Mouse (Mus musculus): ENCODE measurements around the gene Ugt1a10. TPM values are rescaled to one million over a fixed set of nuclear protein-coding genes. Genes with fewer than 3 reads are reported as not detected.
"Not testable (repeated sequence)": the region's sequence is repeated elsewhere in the genome, so short reads cannot be mapped to it uniquely, and the experiment has no call there.

Gene Ugt1a10
- polyA plus RNA-seq, 1 experiment from 2014 or later = not detected

- DNase-seq (ENCODE audit: low spot score) = peak; percentile 39
- no peaks in the 10 kb centered on the region for H3K27me3 ChIP-seq (ENCODE audit: low read depth, poor library complexity, severe bottlenecking)
- no peak overlapping the region for H3K4me3 ChIP-seq
- H3K36me3 ChIP-seq = no peaks in the 10 kb centered on the region
- peaks cover 59% of the 10 kb centered on the region for H3K9me3 ChIP-seq (replicated peaks)
- WGBS = 72% methylated on average over 10 of the region's 10 CpGs
- no peaks in the 10 kb centered on the region for H3K4me1 ChIP-seq
- no peak overlapping the region for H3K27ac ChIP-seq
These were observed 160.5 kb downstream of the Ugt1a10 start for GRCm38 (mm10) chr1:88215466-88216380.

DNA sequence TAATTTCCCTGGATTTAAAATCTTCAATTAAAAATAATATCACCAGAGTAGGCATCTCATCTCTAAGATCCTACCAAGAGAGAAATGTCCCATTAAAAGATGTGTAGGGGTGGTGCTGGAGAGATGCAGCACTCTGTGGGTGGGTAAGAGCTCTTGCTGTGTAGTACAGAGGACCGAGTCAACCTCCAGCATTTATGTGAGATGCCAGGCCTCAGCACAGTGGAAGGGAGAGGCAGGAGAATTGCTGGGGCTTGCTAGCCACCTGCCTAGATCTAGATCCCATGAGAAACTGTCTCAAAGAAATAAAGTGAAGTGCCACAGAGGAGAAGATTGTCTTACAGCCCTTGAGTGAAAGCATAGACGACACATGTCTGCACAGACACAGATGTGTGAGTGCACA is 161.4 kb downstream of the Ugt1a10 start:
- H3K4me1 ChIP-seq = no peaks in the 10 kb centered on the region
- H3K27me3 ChIP-seq (ENCODE audit: low read depth, poor library complexity, severe bottlenecking) = no peaks in the 10 kb centered on the region
- H3K9me3 ChIP-seq (replicated peaks) = peaks cover 56% of the 10 kb centered on the region
- no peaks in the 10 kb centered on the region for H3K36me3 ChIP-seq
- H3K27ac ChIP-seq = no peak overlapping the region
- DNase-seq (ENCODE audit: low spot score) = no peak
- 68% methylated on average over 2 of the region's 2 CpGs for WGBS
- H3K4me3 ChIP-seq = no peak overlapping the region

DNA sequence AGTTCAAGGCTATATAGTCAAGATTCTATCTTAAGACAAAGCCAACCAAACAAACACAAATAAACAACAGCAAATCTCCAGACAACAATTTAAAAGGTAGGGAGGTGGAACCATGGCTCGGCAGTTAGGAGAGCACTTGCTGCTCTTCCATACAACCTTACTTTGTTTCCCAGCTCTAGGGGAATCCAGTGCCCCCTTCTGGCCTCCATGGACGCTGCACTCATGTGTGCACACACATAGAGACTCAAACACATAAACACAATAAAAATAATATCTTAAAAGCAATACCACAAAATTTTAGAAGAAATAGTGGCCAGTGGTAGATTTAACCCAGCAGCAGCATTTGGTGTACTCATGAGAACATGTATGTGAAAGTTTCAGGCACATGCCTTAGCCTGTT is 162.0 kb downstream of the Ugt1a10 start:
- H3K27me3 ChIP-seq (ENCODE audit: low read depth, poor library complexity, severe bottlenecking) = no peaks in the 10 kb centered on the region
- H3K4me3 ChIP-seq = no peak overlapping the region
- no peak overlapping the region for H3K27ac ChIP-seq
- 67% methylated on average over 2 of the region's 2 CpGs for WGBS
- no peaks in the 10 kb centered on the region for H3K4me1 ChIP-seq
- peak; percentile 40 for DNase-seq (ENCODE audit: low spot score)
- peaks cover 50% of the 10 kb centered on the region for H3K9me3 ChIP-seq (replicated peaks)
- H3K36me3 ChIP-seq = no peaks in the 10 kb centered on the region

GRCm38 (mm10) chr1:88217576-88217975 is 162.4 kb downstream of the Ugt1a10 start:
- Histone ChIP-seq H3K4me1 (no peaks in the 10 kb centered on the region), H3K27ac (no peak overlapping the region), H3K4me3 (no peak overlapping the region), H3K36me3 (no peaks in the 10 kb centered on the region), H3K27me3 (ENCODE audit: low read depth, poor library complexity, severe bottlenecking) (no peaks in the 10 kb centered on the region), H3K9me3 (replicated peaks) (peaks cover 46% of the 10 kb centered on the region)
- no peak for DNase-seq (ENCODE audit: low spot score)
- 44% methylated on average over 3 of the region's 3 CpGs for WGBS

DNA sequence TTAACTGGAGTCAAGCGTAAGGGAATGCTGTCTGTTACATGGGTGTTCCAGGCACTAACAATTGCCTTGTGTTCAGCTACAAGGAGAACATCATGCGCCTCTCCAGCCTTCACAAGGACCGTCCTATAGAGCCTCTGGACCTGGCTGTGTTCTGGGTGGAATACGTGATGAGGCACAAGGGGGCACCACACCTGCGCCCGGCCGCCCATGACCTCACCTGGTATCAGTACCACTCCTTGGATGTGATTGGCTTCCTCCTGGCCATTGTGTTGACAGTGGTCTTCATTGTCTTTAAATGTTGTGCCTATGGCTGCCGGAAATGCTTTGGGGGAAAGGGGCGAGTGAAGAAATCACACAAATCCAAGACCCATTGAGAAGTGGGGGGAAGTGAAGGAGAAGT is 162.9 kb downstream of the Ugt1a10 start:
- DNase-seq (ENCODE audit: low spot score) = peak; percentile 44
- Histone ChIP-seq H3K9me3 (replicated peaks) (peaks cover 44% of the 10 kb centered on the region), H3K27ac (no peak overlapping the region), H3K36me3 (no peaks in the 10 kb centered on the region), H3K4me3 (no peak overlapping the region), H3K4me1 (no peaks in the 10 kb centered on the region), H3K27me3 (ENCODE audit: low read depth, poor library complexity, severe bottlenecking) (no peaks in the 10 kb centered on the region)
- 78% methylated on average over 9 of the region's 9 CpGs for WGBS

DNA sequence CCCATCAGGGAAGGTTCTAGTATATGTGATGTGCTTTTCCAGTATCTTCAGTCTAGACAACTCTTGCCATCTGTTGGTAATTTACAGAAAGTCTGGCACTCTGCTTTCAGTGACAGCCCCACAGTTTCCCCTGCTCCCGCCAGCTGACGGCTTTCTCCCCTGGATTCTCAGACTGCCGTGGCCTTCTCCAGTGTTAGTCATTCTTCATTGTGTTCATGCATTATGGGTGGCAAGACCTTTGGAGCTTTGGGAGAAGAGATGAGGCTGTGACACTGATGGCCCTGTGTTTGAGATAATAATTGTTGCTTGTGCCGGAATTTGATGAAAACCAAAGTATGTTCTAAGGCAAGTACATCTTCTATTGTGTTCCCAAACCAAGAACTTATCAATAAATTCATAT is 163.4 kb downstream of the Ugt1a10 start:
- Histone ChIP-seq H3K27me3 (ENCODE audit: low read depth, poor library complexity, severe bottlenecking) (no peaks in the 10 kb centered on the region), H3K4me1 (no peaks in the 10 kb centered on the region), H3K9me3 (replicated peaks) (peaks cover 39% of the 10 kb centered on the region), H3K36me3 (no peaks in the 10 kb centered on the region), H3K4me3 (no peak overlapping the region), H3K27ac (no peak overlapping the region)
- DNase-seq (ENCODE audit: low spot score) = peak; percentile 36
- WGBS = 51% methylated on average over 4 of the region's 4 CpGs

- H3K4me1 ChIP-seq = no peaks in the 10 kb centered on the region
- H3K9me3 ChIP-seq (replicated peaks) = peaks cover 34% of the 10 kb centered on the region
- no peak overlapping the region for H3K4me3 ChIP-seq
- no peaks in the 10 kb centered on the region for H3K36me3 ChIP-seq
- H3K27me3 ChIP-seq (ENCODE audit: low read depth, poor library complexity, severe bottlenecking) = no peaks in the 10 kb centered on the region
- 19% methylated on average over 1 of the region's 1 CpGs for WGBS
- DNase-seq (ENCODE audit: low spot score) = peak; percentile 35
- no peak overlapping the region for H3K27ac ChIP-seq
These were observed 163.9 kb downstream of the Ugt1a10 start for GRCm38 (mm10) chr1:88219054-88219453.

GRCm38 (mm10) chr1:88220336-88220735 is 165.1 kb downstream of the Ugt1a10 start:
- Histone ChIP-seq H3K36me3 (no peaks in the 10 kb centered on the region), H3K4me1 (no peaks in the 10 kb centered on the region), H3K27me3 (ENCODE audit: low read depth, poor library complexity, severe bottlenecking) (no peaks in the 10 kb centered on the region), H3K4me3 (no peak overlapping the region), H3K9me3 (replicated peaks) (peaks cover 24% of the 10 kb centered on the region), H3K27ac (no peak overlapping the region)
- peak; percentile 38 for DNase-seq (ENCODE audit: low spot score)

DNA sequence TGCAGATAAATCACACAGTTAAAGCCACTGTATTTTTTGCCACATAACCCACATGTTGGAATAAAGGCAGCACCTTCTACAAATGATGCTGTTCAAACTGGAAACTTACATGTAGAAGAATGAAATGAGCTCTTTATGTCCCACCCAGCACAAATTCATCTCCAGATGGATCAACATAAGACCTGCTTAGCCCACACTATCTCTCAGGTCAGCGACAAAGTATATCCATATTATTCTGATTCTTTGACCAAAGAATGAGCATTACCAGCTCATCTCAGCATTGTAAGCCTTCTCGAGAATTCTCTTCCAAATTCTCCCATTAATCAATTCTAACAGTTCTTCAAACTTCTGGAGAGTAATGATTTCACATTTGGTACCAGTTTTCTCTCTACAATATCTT is 167.0 kb downstream of the Ugt1a10 start:
- Histone ChIP-seq H3K4me3 (no peak overlapping the region), H3K4me1 (no peaks in the 10 kb centered on the region), H3K27me3 (ENCODE audit: low read depth, poor library complexity, severe bottlenecking) (no peaks in the 10 kb centered on the region), H3K36me3 (no peaks in the 10 kb centered on the region), H3K27ac (no peak overlapping the region), H3K9me3 (replicated peaks) (peaks cover 27% of the 10 kb centered on the region)
- 62% methylated on average over 2 of the region's 2 CpGs for WGBS
- no peak for DNase-seq (ENCODE audit: low spot score)

- not testable (repeated sequence) for H3K27ac ChIP-seq; H3K36me3 ChIP-seq; H3K27me3 ChIP-seq (ENCODE audit: low read depth, poor library complexity, severe bottlenecking); H3K4me3 ChIP-seq; H3K4me1 ChIP-seq
- DNase-seq (ENCODE audit: low spot score) = peak; percentile 38
- H3K9me3 ChIP-seq (replicated peaks) = peaks cover 29% of the 10 kb centered on the region
These were observed 167.9 kb downstream of the Ugt1a10 start for GRCm38 (mm10) chr1:88223011-88223515.

- H3K9me3 ChIP-seq (replicated peaks) = peaks cover 33% of the 10 kb centered on the region
- H3K4me1 ChIP-seq = no peaks in the 10 kb centered on the region
- no peak overlapping the region for H3K4me3 ChIP-seq
- H3K27me3 ChIP-seq (ENCODE audit: low read depth, poor library complexity, severe bottlenecking) = no peaks in the 10 kb centered on the region
- no peaks in the 10 kb centered on the region for H3K36me3 ChIP-seq
- DNase-seq (ENCODE audit: low spot score) = peak; percentile 35
- WGBS = 58% methylated on average over 1 of the region's 1 CpGs
- H3K27ac ChIP-seq = no peak overlapping the region
These were observed 168.4 kb downstream of the Ugt1a10 start for GRCm38 (mm10) chr1:88223591-88223990.

DNA sequence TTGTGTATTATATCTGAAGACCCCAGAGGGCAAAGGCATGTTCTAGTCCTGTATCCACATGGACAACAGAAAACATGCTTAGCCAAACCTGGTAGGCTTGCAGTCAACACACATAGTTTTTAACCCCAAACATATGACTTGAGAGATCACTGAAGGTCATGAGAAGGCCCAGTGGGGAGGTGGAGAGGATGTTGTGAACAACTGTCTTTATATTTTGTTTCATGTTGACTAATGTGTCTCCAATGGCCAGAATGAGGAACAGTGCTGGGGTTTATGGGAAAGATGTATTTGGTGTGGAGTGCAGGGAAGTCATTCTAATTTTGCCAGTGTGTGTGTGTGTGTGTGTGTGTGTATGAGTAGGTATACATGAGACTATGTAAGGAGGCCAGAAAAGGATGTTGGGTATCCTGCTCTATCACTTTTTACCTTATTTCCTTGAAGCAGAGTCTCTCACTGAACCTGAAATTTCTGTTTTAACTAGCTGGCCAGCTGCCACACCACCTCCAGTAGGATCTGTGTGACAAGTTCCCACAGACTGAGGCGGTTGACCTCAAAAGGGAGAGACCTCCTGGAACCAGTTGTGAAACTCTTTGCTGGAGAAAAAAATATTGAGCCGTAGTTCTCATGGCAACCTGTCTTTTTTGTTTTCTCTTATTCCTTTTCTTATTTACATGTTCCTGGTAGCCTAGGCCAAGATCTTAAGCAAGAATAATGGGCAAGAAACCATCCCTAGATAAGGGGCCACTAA is 169.0 kb downstream of the Ugt1a10 start:
- Histone ChIP-seq H3K4me1 (no peaks in the 10 kb centered on the region), H3K27ac (no peak overlapping the region), H3K9me3 (replicated peaks) (peaks cover 39% of the 10 kb centered on the region), H3K27me3 (ENCODE audit: low read depth, poor library complexity, severe bottlenecking) (no peaks in the 10 kb centered on the region), H3K4me3 (no peak overlapping the region), H3K36me3 (no peaks in the 10 kb centered on the region)
- peak; percentile 36 for DNase-seq (ENCODE audit: low spot score)
- 77% methylated on average over 2 of the region's 2 CpGs for WGBS

DNA sequence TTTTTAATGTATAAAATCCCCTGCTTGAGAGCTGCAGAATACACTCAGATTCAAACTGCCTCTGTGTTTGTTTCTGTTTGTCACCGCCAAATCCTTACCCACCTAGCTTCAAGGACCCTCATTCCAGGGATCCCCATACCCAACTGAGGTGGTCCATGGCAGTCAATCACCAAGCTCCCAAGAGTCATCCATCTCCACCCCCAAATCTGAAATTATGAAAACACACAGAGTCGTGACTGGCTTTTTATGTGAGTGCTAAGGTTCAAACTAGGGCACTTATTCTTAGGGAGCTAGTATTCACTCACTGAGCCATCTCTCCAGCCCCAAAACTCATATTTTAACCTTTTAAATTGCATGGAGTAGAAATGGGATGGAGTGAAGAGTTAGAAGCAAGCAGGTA is 170.1 kb downstream of the Ugt1a10 start:
- DNase-seq (ENCODE audit: low spot score) = peak; percentile 28
- H3K9me3 ChIP-seq (replicated peaks) = peaks cover 50% of the 10 kb centered on the region
- WGBS = 38% methylated on average over 2 of the region's 2 CpGs

More for the DNA sequence above, 170.1 kb downstream of the Ugt1a10 start:
- H3K4me3 ChIP-seq; H3K27ac ChIP-seq; H3K4me1 ChIP-seq; H3K27me3 ChIP-seq (ENCODE audit: low read depth, poor library complexity, severe bottlenecking); H3K36me3 ChIP-seq: not testable (repeated sequence)
